Mouse (Mus musculus) erythroid progenitor cell, adult 5-6 weeks (primary cell): ENCODE results near the gene Gsdma. TPM values are rescaled to one million over a fixed set of nuclear protein-coding genes. Genes with fewer than 3 reads are reported as not detected.
"Not testable (repeated sequence)": the region's sequence is repeated elsewhere in the genome, so short reads cannot be mapped to it uniquely, and the experiment has no call there.

Experiments used
- ATAC-seq: replicated peaks from 2 replicates; pipeline ENCODE4 v1.8.0; 2016; ENCODE audit warnings: moderate number of reproducible peaks, mild to moderate bottlenecking, moderate TSS enrichment, inconsistent platforms; ENCODE audit not compliant: poor library complexity, low FRiP score, severe bottlenecking
- total RNA-seq, 2 experiments: library from RNA; stranded (forward) in 1 of 2; stranded (reverse) in 1 of 2; fragments of 150-400 nt in 1 of 2; fragments of 186-747, 209-891 nt in 1 of 2; gene quantifications; 2 replicates each; pipeline versions ENCODE4 v1.2.3 to v1.2.4; 2015 to 2017; ENCODE audit warnings: low replicate concordance in 2 of 2

Gsdma gene
- total RNA-seq, 2 experiments from 2014 or later = not detected

GRCm38 (mm10) chr11:98707401-98708281, 43.5 kb downstream of the Gsdma start:
- ATAC-seq = no peak

- no peak for ATAC-seq
Measured at GRCm38 (mm10) chr11:98708282-98708956, 44.3 kb downstream of the Gsdma start.

DNA sequence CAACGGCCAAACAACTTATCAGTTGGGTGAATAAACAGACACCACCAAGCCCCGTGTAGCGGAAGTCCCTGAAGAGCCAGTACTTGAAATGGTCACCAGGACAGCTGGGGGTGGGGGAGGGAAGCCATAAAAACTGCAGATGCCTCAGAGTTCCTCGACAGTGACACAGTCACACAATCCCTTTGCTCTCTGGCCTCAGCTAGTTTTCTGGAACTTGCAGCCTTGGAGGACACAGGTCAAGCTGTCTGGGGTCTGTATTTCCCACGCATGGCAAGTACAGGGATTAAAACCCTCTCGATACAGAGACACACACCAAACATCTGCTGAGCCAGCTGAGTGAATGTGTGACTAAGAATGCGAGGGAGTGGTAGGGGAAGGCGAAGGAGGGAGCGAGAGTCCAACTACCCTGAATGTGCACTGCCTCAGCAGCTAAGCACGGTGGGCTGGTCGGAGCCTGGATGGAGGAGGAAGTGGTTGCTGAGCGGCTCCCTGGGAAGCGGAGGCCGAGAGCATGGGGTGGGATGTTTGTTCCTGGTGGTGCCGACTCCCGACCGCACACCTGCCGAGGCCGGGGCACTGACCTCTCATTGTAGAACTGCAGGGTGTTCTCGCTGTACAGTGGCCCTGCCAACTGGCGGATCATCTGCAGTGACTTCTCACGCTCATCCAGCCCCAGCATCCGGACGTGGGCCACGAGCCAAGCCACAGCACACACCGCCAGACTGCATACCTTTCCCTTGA, 45.0 kb downstream of the Gsdma start:
- no peak for ATAC-seq

GRCm38 (mm10) chr11:98710416-98711045, 46.4 kb downstream of the Gsdma start:
- ATAC-seq = peak; percentile 73

- ATAC-seq = no peak
Measured at GRCm38 (mm10) chr11:98711046-98711434, 46.9 kb downstream of the Gsdma start.

GRCm38 (mm10) chr11:98712009-98712408, 47.9 kb downstream of the Gsdma start:
- ATAC-seq = not testable (repeated sequence)

- no peak for ATAC-seq
Measured at GRCm38 (mm10) chr11:98713703-98714102, 49.6 kb downstream of the Gsdma start.

DNA sequence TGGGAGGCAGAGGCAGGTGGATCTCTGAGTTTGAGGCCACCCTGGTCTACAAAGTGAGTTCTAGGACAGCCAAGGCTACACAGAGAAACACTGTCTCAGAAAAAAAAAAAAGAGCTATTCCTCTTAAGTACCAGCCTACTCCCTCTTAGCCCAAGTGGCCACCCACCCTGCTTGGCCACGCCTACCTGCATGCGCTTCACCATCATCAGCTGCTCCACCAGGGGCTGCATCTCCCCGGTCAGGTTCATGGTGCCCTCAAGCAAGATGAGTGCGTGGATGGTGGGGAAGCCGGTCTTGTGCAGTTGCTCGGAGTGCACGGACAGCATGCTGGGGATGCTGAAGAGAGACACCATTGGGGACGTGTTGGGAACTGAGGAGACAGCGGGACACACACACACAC, 51.8 kb downstream of the Gsdma start:
- no peak for ATAC-seq

- ATAC-seq = peak; percentile 48; the same call in 1 of the 2 replicates
Measured at GRCm38 (mm10) chr11:98717904-98718303, 53.8 kb downstream of the Gsdma start.

DNA sequence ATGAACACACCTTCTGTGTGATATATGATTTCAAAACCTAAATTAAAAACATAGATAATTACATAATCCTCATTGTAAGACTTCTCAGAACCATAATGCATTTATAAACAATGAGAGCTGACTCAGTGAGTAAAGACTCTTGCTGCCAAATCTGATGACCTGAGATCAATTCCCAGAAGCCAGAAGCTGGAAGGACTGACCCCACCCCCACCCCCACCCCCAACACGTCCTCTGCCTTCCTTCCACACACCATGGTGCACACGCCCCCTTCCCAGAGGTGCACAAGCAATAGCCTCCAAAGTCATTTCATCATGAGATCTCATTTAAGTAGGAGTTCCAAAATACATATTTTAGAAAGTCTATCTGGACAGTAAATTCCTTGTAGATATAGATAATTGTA, 56.6 kb downstream of the Gsdma start:
- ATAC-seq = no peak

GRCm38 (mm10) chr11:98721458-98722226, 57.5 kb downstream of the Gsdma start:
- ATAC-seq = no peak

DNA sequence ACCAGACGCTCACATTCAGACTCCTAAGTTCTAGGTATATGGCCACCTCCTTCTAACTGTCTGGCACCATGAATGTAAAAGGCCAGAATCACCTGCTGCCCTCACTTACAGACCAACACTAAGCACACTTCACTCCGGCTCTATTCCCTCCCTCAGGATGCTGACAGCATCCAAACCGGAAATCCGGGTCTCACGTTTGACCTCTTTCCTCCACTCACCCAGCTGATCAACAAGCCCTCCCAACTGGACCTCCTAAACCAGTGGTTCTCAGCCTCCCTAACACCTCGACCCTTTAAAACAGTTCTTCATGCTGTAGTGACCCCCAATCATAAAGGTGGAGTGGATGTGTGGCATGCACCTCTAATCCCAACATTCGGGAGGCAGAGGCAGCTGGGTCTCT, 58.9 kb downstream of the Gsdma start:
- no peak for ATAC-seq

DNA sequence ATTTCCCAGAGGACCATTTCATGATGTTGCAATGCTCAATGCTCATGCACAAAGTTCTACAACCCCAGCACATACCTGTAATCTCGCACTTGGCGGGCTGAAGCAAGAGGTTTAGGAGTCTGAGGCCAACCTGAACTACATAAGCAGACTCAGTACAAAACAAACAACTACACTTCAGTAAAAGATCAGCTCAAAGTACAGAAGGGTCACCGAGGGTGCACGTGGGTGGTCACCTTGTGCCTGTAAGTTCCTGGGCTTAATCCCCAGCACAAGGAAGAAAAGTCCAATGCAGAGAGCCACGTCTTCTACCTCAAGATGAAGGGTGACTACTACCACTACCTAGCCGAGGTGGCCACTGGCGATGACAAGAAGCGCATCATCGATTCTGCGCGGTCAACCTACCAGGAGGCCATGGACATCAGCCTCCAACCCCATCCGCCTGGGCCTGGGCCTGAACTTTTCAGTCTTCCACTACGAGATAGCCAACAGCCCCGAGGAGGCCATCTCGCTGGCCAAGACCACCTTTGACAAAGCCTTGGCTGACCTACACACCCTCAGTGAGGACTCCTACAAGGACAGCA, 61.9 kb downstream of the Gsdma start:
- ATAC-seq = no peak

Other genes starting within 250 kb of the Gsdma start
- gene Mien1, start 225.4 kb upstream of the Gsdma start, total RNA-seq (2015; ENCODE audit: low replicate concordance) = 8.8 and 10.8 TPM in 2 replicates
- 5.3 and 6.3 TPM in 2 replicates for gene Mien1, start 225.4 kb upstream of the Gsdma start, total RNA-seq (2017; ENCODE audit: low replicate concordance)
- gene Grb7, start 218.0 kb upstream of the Gsdma start, total RNA-seq (2015; ENCODE audit: low replicate concordance) = 2.5 and 4.2 TPM in 2 replicates
- gene Grb7, start 218.0 kb upstream of the Gsdma start, total RNA-seq (2017; ENCODE audit: low replicate concordance) = 0.61 TPM in 1 of 2 replicates, not detected in the other
- gene Ikzf3, start 118.3 kb upstream of the Gsdma start, total RNA-seq (2015; ENCODE audit: low replicate concordance) = 19.5 and 21.0 TPM in 2 replicates
- 5.4 and 6.7 TPM in 2 replicates for gene Ikzf3, start 118.3 kb upstream of the Gsdma start, total RNA-seq (2017; ENCODE audit: low replicate concordance)
- gene Zpbp2, start 113.3 kb upstream of the Gsdma start, total RNA-seq (2015; ENCODE audit: low replicate concordance) = 7.5 and 8.3 TPM in 2 replicates
- gene Zpbp2, start 113.3 kb upstream of the Gsdma start, total RNA-seq (2017; ENCODE audit: low replicate concordance) = 3.1 and 13.2 TPM in 2 replicates
- gene Ormdl3, start 77.0 kb upstream of the Gsdma start, total RNA-seq (2015; ENCODE audit: low replicate concordance) = 54.5 and 58.4 TPM in 2 replicates
- gene Ormdl3, start 77.0 kb upstream of the Gsdma start, total RNA-seq (2017; ENCODE audit: low replicate concordance) = 68.6 and 79.1 TPM in 2 replicates
- not detected in 2 replicates for gene Lrrc3c, start 66.1 kb upstream of the Gsdma start, total RNA-seq (2015; ENCODE audit: low replicate concordance)
- not detected in 2 replicates for gene Lrrc3c, start 66.1 kb upstream of the Gsdma start, total RNA-seq (2017; ENCODE audit: low replicate concordance)
- gene Gm12355, start 38.7 kb upstream of the Gsdma start, total RNA-seq (2015; ENCODE audit: low replicate concordance) = 5.4 TPM in 1 of 2 replicates, not detected in the other
- gene Gm12355, start 38.7 kb upstream of the Gsdma start, total RNA-seq (2017; ENCODE audit: low replicate concordance) = 1.1 and 3.9 TPM in 2 replicates
- not detected in 2 replicates for gene Gsdma3, start 38.0 kb upstream of the Gsdma start, total RNA-seq (2015; ENCODE audit: low replicate concordance)
- not detected in 2 replicates for gene Gsdma3, start 38.0 kb upstream of the Gsdma start, total RNA-seq (2017; ENCODE audit: low replicate concordance)
- gene Gsdma2, start 17.6 kb upstream of the Gsdma start, total RNA-seq (2015; ENCODE audit: low replicate concordance) = not detected in 2 replicates
- gene Gsdma2, start 17.6 kb upstream of the Gsdma start, total RNA-seq (2017; ENCODE audit: low replicate concordance) = not detected in 2 replicates
- gene Psmd3, start 18.2 kb downstream of the Gsdma start, total RNA-seq (2015; ENCODE audit: low replicate concordance) = 28.1 and 30.3 TPM in 2 replicates
- 23.6 and 30.7 TPM in 2 replicates for gene Psmd3, start 18.2 kb downstream of the Gsdma start, total RNA-seq (2017; ENCODE audit: low replicate concordance)
- gene Csf3, start 36.9 kb downstream of the Gsdma start, total RNA-seq (2015; ENCODE audit: low replicate concordance) = not detected in 2 replicates
- not detected in 2 replicates for gene Csf3, start 36.9 kb downstream of the Gsdma start, total RNA-seq (2017; ENCODE audit: low replicate concordance)
- gene Med24, start 65.1 kb downstream of the Gsdma start, total RNA-seq (2015; ENCODE audit: low replicate concordance) = 30.6 and 57.7 TPM in 2 replicates
- gene Med24, start 65.1 kb downstream of the Gsdma start, total RNA-seq (2017; ENCODE audit: low replicate concordance) = 14.7 and 25.0 TPM in 2 replicates
- 8.6 and 13.8 TPM in 2 replicates for gene Thra, start 76.3 kb downstream of the Gsdma start, total RNA-seq (2015; ENCODE audit: low replicate concordance)
- 3.3 and 8.0 TPM in 2 replicates for gene Thra, start 76.3 kb downstream of the Gsdma start, total RNA-seq (2017; ENCODE audit: low replicate concordance)
- gene Nr1d1, start 111.0 kb downstream of the Gsdma start, total RNA-seq (2015; ENCODE audit: low replicate concordance) = not detected in 2 replicates
- gene Nr1d1, start 111.0 kb downstream of the Gsdma start, total RNA-seq (2017; ENCODE audit: low replicate concordance) = not detected in 2 replicates
- 43.6 and 44.7 TPM in 2 replicates for gene Msl1, start 131.2 kb downstream of the Gsdma start, total RNA-seq (2015; ENCODE audit: low replicate concordance)
- gene Msl1, start 131.2 kb downstream of the Gsdma start, total RNA-seq (2017; ENCODE audit: low replicate concordance) = 29.5 and 35.5 TPM in 2 replicates
- 41.8 and 60.4 TPM in 2 replicates for gene Casc3, start 140.6 kb downstream of the Gsdma start, total RNA-seq (2015; ENCODE audit: low replicate concordance)
- gene Casc3, start 140.6 kb downstream of the Gsdma start, total RNA-seq (2017; ENCODE audit: low replicate concordance) = 59.2 and 92.7 TPM in 2 replicates
- 6.7 TPM in 1 of 2 replicates, not detected in the other for gene Rapgefl1, start 172.4 kb downstream of the Gsdma start, total RNA-seq (2015; ENCODE audit: low replicate concordance)
- 1.5 TPM in 1 of 2 replicates, not detected in the other for gene Rapgefl1, start 172.4 kb downstream of the Gsdma start, total RNA-seq (2017; ENCODE audit: low replicate concordance)
- 15.1 and 36.0 TPM in 2 replicates for gene Wipf2, start 199.3 kb downstream of the Gsdma start, total RNA-seq (2015; ENCODE audit: low replicate concordance)
- 8.2 and 8.9 TPM in 2 replicates for gene Wipf2, start 199.3 kb downstream of the Gsdma start, total RNA-seq (2017; ENCODE audit: low replicate concordance)
- gene Cdc6, start 243.4 kb downstream of the Gsdma start, total RNA-seq (2015; ENCODE audit: low replicate concordance) = 72.4 and 84.3 TPM in 2 replicates
- 96.1 and 116 TPM in 2 replicates for gene Cdc6, start 243.4 kb downstream of the Gsdma start, total RNA-seq (2017; ENCODE audit: low replicate concordance)